20 mouse cellular contexts compared by ENCODE assay signal in the genomic region with DNA sequence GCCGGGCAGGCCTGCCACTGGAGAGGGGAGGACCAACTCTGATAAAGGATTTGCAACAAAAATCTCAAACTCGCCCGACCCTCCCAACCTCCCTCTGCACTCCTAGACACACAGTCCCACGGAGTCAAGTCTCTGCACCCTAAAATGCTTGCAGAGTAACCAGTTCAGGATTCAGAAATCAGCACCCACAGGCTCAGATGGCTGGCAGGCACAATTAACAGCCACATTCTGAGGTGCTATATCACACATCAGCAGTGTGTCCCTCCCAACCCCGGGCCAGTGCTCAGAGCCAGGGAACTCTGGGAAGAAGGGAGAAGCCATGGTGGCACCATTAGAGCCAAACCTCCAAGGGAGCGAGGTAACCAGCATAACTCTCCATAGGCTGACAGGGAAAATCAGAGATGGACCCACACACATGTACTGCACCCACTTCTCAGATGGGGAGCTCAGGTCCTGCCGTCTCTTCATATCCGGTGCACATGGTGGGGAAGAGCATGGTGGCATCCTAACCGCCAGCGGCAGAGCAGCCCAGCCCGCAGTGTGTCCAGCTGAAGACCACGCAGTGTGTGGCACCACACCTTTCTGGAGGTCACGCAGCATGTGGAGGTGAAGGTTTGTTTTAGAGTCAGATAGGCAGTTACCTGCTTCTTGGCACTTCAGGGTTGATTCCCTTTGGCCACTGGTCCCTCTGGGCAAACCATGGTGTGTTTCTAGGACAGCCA. TPM values are rescaled to one million over a fixed set of nuclear protein-coding genes. Genes with fewer than 3 reads are reported as not detected.
A peak's percentile ranks its signal among the peaks of the same experiment; 100 is the strongest.
DNase-seq lines count a peak whose midpoint lies in the region; ATAC-seq and TF ChIP-seq lines count a peak whose summit lies in the region.
"Had no signal": no experiment of that assay in that cellular context is flagged by ENCODE, and none has a peak within 500 bp of the region (broad histone marks: within the 10 kb centered on the region; RNA-seq: fewer than 3 reads in every experiment).

No protein-coding gene starts in this region.

- WGBS in liver, embryonic 11.5 days = 89% methylated on average over 13 of the region's 13 CpGs
- WGBS in liver, postnatal 0 days (ENCODE audit: insufficient replicate concordance) = 88% methylated on average over 13 of the region's 13 CpGs
- 90% methylated on average over 13 of the region's 13 CpGs for WGBS in forebrain, embryonic 16.5 days

- H3K9ac ChIP-seq in liver, embryonic 11.5 days (ENCODE audit: low read depth, low read length) = no peak overlapping the region
- no peak overlapping the region for H3K9ac ChIP-seq in liver, postnatal 0 days (replicated peaks)
- H3K9ac ChIP-seq in MEL (ENCODE audit: control insufficient read depth, low read depth, low read length, poor library complexity, severe bottlenecking) = no peak overlapping the region
- H3K9ac ChIP-seq in forebrain, embryonic 16.5 days (replicated peaks; ENCODE audit: low read depth, low read length) = no peak overlapping the region
- H3K9ac ChIP-seq: forebrain, embryonic 13.5 days; forebrain, postnatal 0 days; hindbrain, embryonic 12.5 days; hindbrain, embryonic 15.5 days had no signal

- H3K4me3 ChIP-seq in gastrocnemius, adult 2 months = no peak overlapping the region
- H3K4me3 ChIP-seq in liver, embryonic 11.5 days (ENCODE audit: low read depth, low read length) = no peak overlapping the region
- H3K4me3 ChIP-seq in liver, postnatal 0 days (ENCODE audit: low read depth, low read length) = no peak overlapping the region
- H3K4me3 ChIP-seq in MEL (ENCODE audit: control insufficient read depth in 1 of 2, insufficient read depth in 1 of 2, low read depth in 2 of 2, low read length in 2 of 2) = no peak overlapping the region
- H3K4me3 ChIP-seq in forebrain, embryonic 16.5 days (replicated peaks; ENCODE audit: low read length) = no peak overlapping the region
- H3K4me3 ChIP-seq: forebrain, embryonic 10.5 days; forebrain, embryonic 13.5 days; hindbrain, embryonic 12.5 days; hindbrain, embryonic 15.5 days had no signal

- no peak for TF ChIP-seq CTCF in gastrocnemius, adult 2 months (IDR thresholded peaks at IDR 0.05)
- TF ChIP-seq CTCF in liver, postnatal 0 days (IDR thresholded peaks at IDR 0.05; ENCODE audit: low read depth) = no peak
- no peak for TF ChIP-seq CTCF in MEL (IDR thresholded peaks at IDR 0.05 in 2 of 3, conservative IDR thresholded peaks at IDR 0.05 in 1 of 3; ENCODE audit: control insufficient read depth in 1 of 3, insufficient read depth in 1 of 3, low read depth in 2 of 3, low read length in 3 of 3, poor library complexity in 1 of 3, severe bottlenecking in 1 of 3)

- H3K27me3 ChIP-seq in liver, embryonic 11.5 days (replicated peaks; ENCODE audit: control insufficient read depth, insufficient read depth, low read length) = no peaks in the 10 kb centered on the region
- no peaks in the 10 kb centered on the region for H3K27me3 ChIP-seq in liver, postnatal 0 days (ENCODE audit: insufficient read depth, low read length)
- H3K27me3 ChIP-seq in MEL (ENCODE audit: control insufficient read depth in 1 of 2, insufficient read depth in 2 of 2, low read length in 2 of 2) = no peaks in the 10 kb centered on the region
- no peaks in the 10 kb centered on the region for H3K27me3 ChIP-seq in forebrain, embryonic 16.5 days (replicated peaks; ENCODE audit: control insufficient read depth, insufficient read depth, low read length)
- H3K27me3 ChIP-seq: forebrain, embryonic 13.5 days; hindbrain, embryonic 12.5 days; hindbrain, embryonic 15.5 days had no signal

- no peaks in the 10 kb centered on the region for H3K9me3 ChIP-seq in liver, embryonic 11.5 days (ENCODE audit: control insufficient read depth, low read length)
- no peaks in the 10 kb centered on the region for H3K9me3 ChIP-seq in liver, postnatal 0 days (ENCODE audit: low read length)
- H3K9me3 ChIP-seq in MEL (replicated peaks; ENCODE audit: insufficient read depth, low read length) = no peaks in the 10 kb centered on the region
- H3K9me3 ChIP-seq in forebrain, embryonic 16.5 days (ENCODE audit: control insufficient read depth, low read length) = no peaks in the 10 kb centered on the region
- H3K9me3 ChIP-seq: forebrain, embryonic 10.5 days; forebrain, embryonic 13.5 days; hindbrain, embryonic 12.5 days; hindbrain, embryonic 15.5 days had no signal

- no peak for TF ChIP-seq EP300 in liver, postnatal 0 days (IDR thresholded peaks at IDR 0.05; ENCODE audit: low read depth)
- no peak for TF ChIP-seq EP300 in MEL (IDR thresholded peaks at IDR 0.05; ENCODE audit: low read depth in 1 of 2, low read length in 2 of 2)

- peaks cover 70% of the 10 kb centered on the region for H3K36me3 ChIP-seq in liver, embryonic 11.5 days (ENCODE audit: control insufficient read depth, insufficient read depth, low read length)
- H3K36me3 ChIP-seq in liver, postnatal 0 days (replicated peaks; ENCODE audit: insufficient read depth, low read length) = peaks cover 89% of the 10 kb centered on the region
- peaks cover 11 to 32% of the 10 kb centered on the region in 2 experiments for H3K36me3 ChIP-seq in MEL (ENCODE audit: control insufficient read depth in 1 of 2, insufficient read depth in 2 of 2, low read length in 2 of 2)
- H3K36me3 ChIP-seq in forebrain, embryonic 16.5 days (ENCODE audit: control insufficient read depth, insufficient read depth) = peaks cover 44% of the 10 kb centered on the region

- peak; percentile 32 for DNase-seq in gastrocnemius, adult 2 months
- DNase-seq in gastrocnemius, adult 18-20 months (ENCODE audit: low spot score) = no peak
- DNase-seq in liver, embryonic 11.5 days (ENCODE audit: low spot score) = no peak
- DNase-seq in liver, postnatal 0 days = no peak
- DNase-seq in MEL (ENCODE audit: low read depth, low spot score) = peak; percentile 71
- DNase-seq in left cerebral cortex, adult 11 months (ENCODE audit: low spot score) = no peak
- DNase-seq: adrenal gland, adult 8-10 months; adrenal gland, postnatal 25 days; B cell, adult 2 months; cerebellum, adult 11-12 months; cerebellum, adult 8-10 months; forebrain, postnatal 0 days; heart, adult 11 months had no signal

- H3K79me2 ChIP-seq in MEL (ENCODE audit: control insufficient read depth, insufficient read depth, low read length, poor library complexity) = no peaks in the 10 kb centered on the region

- no peak for TF ChIP-seq RAD21 in MEL (IDR thresholded peaks at IDR 0.05; ENCODE audit: low read depth, low read length)

- ATAC-seq in liver, embryonic 11.5 days (replicated peaks; ENCODE audit: low FRiP score) = 0 out of 2 replicates have a peak, but pooled peaks have one; percentile 5
- ATAC-seq in liver, postnatal 0 days = no peak
- ATAC-seq in forebrain, embryonic 16.5 days = no peak
- ATAC-seq: activated CD4-positive, CD25-positive, alpha-beta regulatory T cell, adult 4 months; forebrain, embryonic 13.5 days; forebrain, postnatal 0 days had no signal

- peak in 1 of 2 experiments; percentile 11; a peak in 1 of 4 replicates for TF ChIP-seq POLR2A in MEL (IDR thresholded peaks at IDR 0.05; ENCODE audit: control insufficient read depth in 1 of 2, insufficient read depth in 1 of 2, low read depth in 1 of 2, low read length in 2 of 2, poor library complexity in 1 of 2)

- peaks cover 17% of the 10 kb centered on the region for H3K4me1 ChIP-seq in liver, embryonic 11.5 days (replicated peaks; ENCODE audit: control insufficient read depth, insufficient read depth, low read length)
- 0 out of 2 replicates have a peak, but pooled peaks cover 2% of the 10 kb centered on the region for H3K4me1 ChIP-seq in liver, postnatal 0 days (ENCODE audit: insufficient read depth)
- peaks cover 0 to 10% of the 10 kb centered on the region in 2 experiments; a peak in 1 of 4 replicates for H3K4me1 ChIP-seq in MEL (ENCODE audit: control insufficient read depth in 1 of 2, insufficient read depth in 2 of 2, low read length in 2 of 2)
- no peaks in the 10 kb centered on the region for H3K4me1 ChIP-seq in forebrain, embryonic 16.5 days (replicated peaks; ENCODE audit: control insufficient read depth, insufficient read depth, low read length)

- H3K27ac ChIP-seq in gastrocnemius, adult 2 months = peak overlapping the region; percentile 72
- no peak overlapping the region for H3K27ac ChIP-seq in liver, embryonic 11.5 days (ENCODE audit: low read depth, low read length)
- no peak overlapping the region for H3K27ac ChIP-seq in liver, postnatal 0 days (ENCODE audit: low read depth)
- H3K27ac ChIP-seq in MEL (ENCODE audit: control insufficient read depth, low read depth, low read length) = no peak overlapping the region
- no peak overlapping the region for H3K27ac ChIP-seq in forebrain, embryonic 16.5 days (ENCODE audit: low read length)
- H3K27ac ChIP-seq: forebrain, embryonic 10.5 days; forebrain, embryonic 13.5 days; hindbrain, embryonic 12.5 days; hindbrain, embryonic 15.5 days had no signal

- intact Hi-C loops in gastrocnemius, adult 2 months (cut with DNase I) = no loop called here

- no peak overlapping the region for H3K4me2 ChIP-seq in liver, embryonic 11.5 days
- H3K4me2 ChIP-seq in liver, postnatal 0 days (ENCODE audit: low read depth, low read length) = no peak overlapping the region
- H3K4me2 ChIP-seq in forebrain, embryonic 16.5 days (ENCODE audit: low read length) = no peak overlapping the region
- H3K4me2 ChIP-seq: forebrain, embryonic 13.5 days; heart, embryonic 11.5 days; hindbrain, embryonic 12.5 days; hindbrain, embryonic 15.5 days had no signal

RNA-seq across cellular contexts. Expression of a gene that starts 13.9 kb away (rescaled TPM):
- 100 to 1,000 TPM; 295 to 479 TPM for total RNA-seq in gastrocnemius, adult 2 months (2021)
- total RNA-seq in gastrocnemius, adult 18-20 months (2021) = 100 to 1,000 TPM; 257 to 298 TPM
- 257 and 272 TPM in 2 replicates for polyA plus RNA-seq in liver, embryonic 11.5 days (2014; fragmentation: Nextera tagmentation; extraction: Ambion mirVana)
- 9.9 and 13.9 TPM in 2 replicates for polyA plus RNA-seq in liver, postnatal 0 days (2015; fragmentation: Nextera tagmentation; extraction: Ambion mirVana)
- 570 and 748 TPM in 2 replicates for total RNA-seq in MEL (2012; rRNA removed)
- polyA plus RNA-seq in MEL (2012; ENCODE audit: insufficient read depth in 1 of 2, insufficient read length in 2 of 2, low read depth in 1 of 2, low replicate concordance in 2 of 2, missing spikeins in 1 of 2) = 100 to 1,000 TPM in 1 of 2 experiments, 10 to 100 TPM in 1; 85.7 to 610 TPM
- 7.7 and 9.5 TPM in 2 replicates for polyA plus RNA-seq in forebrain, embryonic 16.5 days (2015; fragmentation: Nextera tagmentation; extraction: Ambion mirVana)

RNA-seq across cellular contexts. Expression of a gene that starts 28.9 kb away (rescaled TPM):
- 10 to 100 TPM; 50.0 to 53.7 TPM for total RNA-seq in gastrocnemius, adult 2 months (2021)
- total RNA-seq in gastrocnemius, adult 18-20 months (2021) = 10 to 100 TPM; 48.7 to 57.4 TPM
- polyA plus RNA-seq in liver, embryonic 11.5 days (2014; fragmentation: Nextera tagmentation; extraction: Ambion mirVana) = 62.2 and 66.5 TPM in 2 replicates
- polyA plus RNA-seq in liver, postnatal 0 days (2015; fragmentation: Nextera tagmentation; extraction: Ambion mirVana) = 29.9 and 30.0 TPM in 2 replicates
- total RNA-seq in MEL (2012; rRNA removed) = 81.3 and 83.2 TPM in 2 replicates
- 100 to 1,000 TPM; 121 to 329 TPM for polyA plus RNA-seq in MEL (2012; ENCODE audit: insufficient read depth in 1 of 2, insufficient read length in 2 of 2, low read depth in 1 of 2, low replicate concordance in 2 of 2, missing spikeins in 1 of 2)
- 146 and 149 TPM in 2 replicates for polyA plus RNA-seq in forebrain, embryonic 16.5 days (2015; fragmentation: Nextera tagmentation; extraction: Ambion mirVana)

RNA-seq across cellular contexts. Expression of a gene that starts 29.5 kb away (rescaled TPM):
- 1 to 10 TPM; 3.4 to 3.6 TPM for total RNA-seq in gastrocnemius, adult 2 months (2021)
- 1 to 10 TPM; 3.0 to 3.5 TPM for total RNA-seq in gastrocnemius, adult 18-20 months (2021)
- 4.2 and 4.7 TPM in 2 replicates for polyA plus RNA-seq in liver, embryonic 11.5 days (2014; fragmentation: Nextera tagmentation; extraction: Ambion mirVana)
- 1.2 and 1.4 TPM in 2 replicates for polyA plus RNA-seq in liver, postnatal 0 days (2015; fragmentation: Nextera tagmentation; extraction: Ambion mirVana)
- 4.4 and 5.3 TPM in 2 replicates for total RNA-seq in MEL (2012; rRNA removed)
- 1 to 10 TPM in 1 of 2 experiments, not detected in 1; 7.4 TPM for polyA plus RNA-seq in MEL (2012; ENCODE audit: insufficient read depth in 1 of 2, insufficient read length in 2 of 2, low read depth in 1 of 2, low replicate concordance in 2 of 2, missing spikeins in 1 of 2)
- 7.3 and 8.8 TPM in 2 replicates for polyA plus RNA-seq in forebrain, embryonic 16.5 days (2015; fragmentation: Nextera tagmentation; extraction: Ambion mirVana)

Comparison
In these comparisons a context has a peak if more than half of its experiments do, and no peak if none do; other contexts are left out.
1. DNase-seq: peak in gastrocnemius, adult 2 months (single experiment) and MEL (single experiment); none in gastrocnemius, adult 18-20 months (single experiment), liver, embryonic 11.5 days (single experiment), liver, postnatal 0 days (single experiment) and left cerebral cortex, adult 11 months (single experiment).